Mouse (Mus musculus) myocyte (in vitro differentiated cells): ENCODE measurements around the gene Rassf4. TPM values are rescaled to one million over a fixed set of nuclear protein-coding genes. Genes with fewer than 3 reads are reported as not detected.
A peak's percentile ranks its signal among the peaks of the same experiment; 100 is the strongest.

Source experiments
- H3K27me3 ChIP-seq: one replicate; pipeline ENCODE4 v1.6.1; 2011; ENCODE audit not compliant: control insufficient read depth, insufficient read depth, insufficient read length
- H3K36me3 ChIP-seq: one replicate; pipeline ENCODE4 v1.6.1; 2011; ENCODE audit not compliant: control insufficient read depth, insufficient read depth
- H3K4me2 ChIP-seq: one replicate; pipeline ENCODE4 v1.6.1; 2011; ENCODE audit warnings: low read depth, control low read depth
- H3K4me3 ChIP-seq: one replicate; pipeline ENCODE4 v1.5.1; 2011; ENCODE audit warnings: mild to moderate bottlenecking, control low read depth, moderate library complexity
- H3K79me2 ChIP-seq: one replicate; pipeline ENCODE4 v1.6.1; 2011; ENCODE audit not compliant: control insufficient read depth, insufficient read depth
- H3ac ChIP-seq: one replicate; pipeline ENCODE4 v1.6.1; 2011; ENCODE audit not compliant: control insufficient read depth, insufficient read length
- CEBPB ChIP-seq: IDR thresholded peaks from 2 replicates; pipeline ENCODE4 v1.6.1; 2011; ENCODE audit warnings: mild to moderate bottlenecking, moderate library complexity; ENCODE audit not compliant: poor library complexity, insufficient read depth, severe bottlenecking
- E2F4 ChIP-seq: IDR thresholded peaks from one replicate; pipeline ENCODE4 v1.6.1; 2011; ENCODE audit warnings: mild to moderate bottlenecking, control low read depth, moderate library complexity; ENCODE audit not compliant: insufficient read depth
- MAX ChIP-seq: IDR thresholded peaks from one replicate; pipeline ENCODE4 v1.6.1; 2011; ENCODE audit warnings: low read depth, mild to moderate bottlenecking, control low read depth
- MYOD1 ChIP-seq, 3 experiments: IDR thresholded peaks; one replicate each; pipeline ENCODE4 v1.6.1; 2011; ENCODE audit warnings: control low read depth in 2 of 3, low read depth in 2 of 3, mild to moderate bottlenecking in 2 of 3, moderate library complexity in 1 of 3; ENCODE audit not compliant: insufficient read length in 2 of 3, control insufficient read depth in 1 of 3
- MYOG ChIP-seq, 3 experiments: IDR thresholded peaks; one replicate each; pipeline ENCODE4 v1.6.1; 2011; ENCODE audit warnings: control low read depth in 2 of 3, low read depth in 2 of 3, mild to moderate bottlenecking in 2 of 3; ENCODE audit not compliant: insufficient read length in 2 of 3, control insufficient read depth in 1 of 3, insufficient read depth in 1 of 3
- POLR2A ChIP-seq: IDR thresholded peaks from one replicate; pipeline ENCODE4 v1.6.1; 2011; ENCODE audit warnings: low read depth, mild to moderate bottlenecking, control low read depth, moderate library complexity; ENCODE audit not compliant: insufficient read length
- POLR2AphosphoS2 ChIP-seq: IDR thresholded peaks from one replicate; pipeline ENCODE4 v1.6.1; 2011; ENCODE audit warnings: low read depth, control low read depth; ENCODE audit not compliant: insufficient read length
- REST ChIP-seq: IDR thresholded peaks from one replicate; pipeline ENCODE4 v1.6.1; 2011; ENCODE audit warnings: mild to moderate bottlenecking, control low read depth, moderate library complexity; ENCODE audit not compliant: insufficient read depth, insufficient read length
- SRF ChIP-seq: IDR thresholded peaks from one replicate; pipeline ENCODE4 v1.6.1; 2011; ENCODE audit warnings: low read depth; ENCODE audit not compliant: control insufficient read depth, insufficient read length
- TCF12 ChIP-seq: IDR thresholded peaks from one replicate; pipeline ENCODE4 v1.6.1; 2011; ENCODE audit warnings: mild to moderate bottlenecking, control low read depth; ENCODE audit not compliant: poor library complexity, insufficient read depth, severe bottlenecking
- TCF3 ChIP-seq: IDR thresholded peaks from one replicate; pipeline ENCODE4 v1.6.1; 2011; ENCODE audit warnings: low read depth, control low read depth; ENCODE audit not compliant: insufficient read length
- USF1 ChIP-seq: IDR thresholded peaks from one replicate; pipeline ENCODE4 v1.6.1; 2011; ENCODE audit warnings: low read depth, mild to moderate bottlenecking, control low read depth, moderate library complexity
- polyA plus RNA-seq: library from polyadenylated mRNA; unstranded; fragments of >200 nt; fragmentation: generic; extraction: Trizol; gene quantifications from one replicate; pipeline ENCODE4 v1.2.1, GENCODE M21; 2012; ENCODE audit warnings: missing spikeins

The Rassf4 gene
- polyA plus RNA-seq, 1 experiment = 0.86 TPM

DNA sequence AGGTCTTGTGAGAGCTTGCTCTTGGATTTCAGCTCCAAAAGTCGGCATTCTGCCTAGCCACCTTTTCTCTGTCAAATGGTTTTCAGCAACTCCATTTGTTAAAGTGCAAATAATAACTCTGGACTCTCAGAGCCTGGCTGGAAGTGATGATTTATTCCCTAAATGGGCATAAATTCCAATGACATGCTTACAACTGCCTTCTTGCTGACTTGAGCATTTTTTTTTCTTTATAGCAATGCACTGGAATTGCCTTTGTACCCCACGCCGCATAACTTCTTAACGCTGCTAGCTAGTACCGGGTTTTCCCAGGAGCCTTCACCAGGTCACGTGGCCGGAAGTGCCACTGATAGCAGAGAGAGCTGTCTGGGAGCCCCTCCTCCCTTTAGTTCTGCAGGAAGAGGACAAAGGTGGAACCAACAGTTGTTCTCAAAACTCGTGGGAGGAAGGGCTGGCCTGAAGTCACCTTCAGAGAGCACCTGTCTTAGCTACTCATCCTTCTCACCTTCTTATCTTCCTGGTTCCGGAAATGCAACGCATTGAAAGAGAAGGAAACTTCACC lies 2.7 kb upstream of the Rassf4 start:
- H3K4me2 ChIP-seq = no peak overlapping the region
- no peaks in the 10 kb centered on the region for H3K79me2 ChIP-seq
- no peaks in the 10 kb centered on the region for H3K27me3 ChIP-seq
- H3K4me3 ChIP-seq = no peak overlapping the region
- no peak overlapping the region for H3ac ChIP-seq
- no peaks in the 10 kb centered on the region for H3K36me3 ChIP-seq
- no peak for TF ChIP-seq TCF3
- no peak for TF ChIP-seq POLR2AphosphoS2
- TF ChIP-seq MAX = no peak
- TF ChIP-seq SRF = no peak
- TF ChIP-seq MYOD1 (IDR thresholded peaks at IDR 0.05; ENCODE audit: control insufficient read depth in 1 of 3, insufficient read length in 2 of 3, low read depth in 2 of 3) = no peak
- no peak for TF ChIP-seq USF1
- TF ChIP-seq CEBPB = no peak
- no peak for TF ChIP-seq MYOG (IDR thresholded peaks at IDR 0.05; ENCODE audit: control insufficient read depth in 1 of 3, insufficient read depth in 1 of 3, insufficient read length in 2 of 3, low read depth in 2 of 3)

DNA sequence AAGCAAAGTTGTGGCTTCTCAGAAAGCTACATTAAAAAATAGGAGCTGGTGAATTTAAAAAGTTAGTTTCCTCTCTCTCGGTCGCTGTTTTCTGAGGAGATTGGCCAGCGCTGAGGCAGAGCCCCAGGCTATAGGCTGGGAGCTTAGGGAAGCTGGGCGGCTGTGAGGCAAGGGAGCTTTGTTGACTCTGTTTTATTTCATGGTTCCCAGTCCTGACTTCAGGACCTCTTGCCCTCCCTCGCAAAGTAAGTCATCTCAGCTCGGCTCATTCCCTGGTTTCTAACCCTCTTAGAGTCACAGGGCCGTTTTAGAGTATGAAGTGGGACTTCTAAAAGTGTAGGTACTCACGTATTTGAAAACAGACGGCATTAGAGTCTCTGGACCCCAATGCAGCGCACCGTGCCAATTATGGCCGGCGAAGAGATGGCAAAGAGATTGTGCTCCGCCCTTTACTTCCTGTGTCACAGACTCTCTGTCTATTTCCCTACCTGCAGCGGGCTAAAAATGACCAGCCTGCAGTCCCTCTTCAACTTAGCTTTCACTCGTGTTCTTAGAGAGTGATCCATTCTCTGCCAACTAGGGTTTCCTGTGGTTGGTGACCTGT lies 633 bp upstream of the Rassf4 start:
- H3K4me3 ChIP-seq = no peak overlapping the region
- no peaks in the 10 kb centered on the region for H3K36me3 ChIP-seq
- no peak overlapping the region for H3ac ChIP-seq
- no peaks in the 10 kb centered on the region for H3K79me2 ChIP-seq
- H3K27me3 ChIP-seq = no peaks in the 10 kb centered on the region
- TF ChIP-seq TCF3 (no peak), MYOG (IDR thresholded peaks at IDR 0.05; ENCODE audit: control insufficient read depth in 1 of 3, insufficient read depth in 1 of 3, insufficient read length in 2 of 3, low read depth in 2 of 3) (no peak), MAX (no peak), USF1 (no peak), TCF12 (no peak), POLR2AphosphoS2 (no peak), REST (no peak), MYOD1 (IDR thresholded peaks at IDR 0.05; ENCODE audit: control insufficient read depth in 1 of 3, insufficient read length in 2 of 3, low read depth in 2 of 3) (no peak), CEBPB (no peak), SRF (no peak), POLR2A (no peak), E2F4 (no peak)
- no peak overlapping the region for H3K4me2 ChIP-seq

DNA sequence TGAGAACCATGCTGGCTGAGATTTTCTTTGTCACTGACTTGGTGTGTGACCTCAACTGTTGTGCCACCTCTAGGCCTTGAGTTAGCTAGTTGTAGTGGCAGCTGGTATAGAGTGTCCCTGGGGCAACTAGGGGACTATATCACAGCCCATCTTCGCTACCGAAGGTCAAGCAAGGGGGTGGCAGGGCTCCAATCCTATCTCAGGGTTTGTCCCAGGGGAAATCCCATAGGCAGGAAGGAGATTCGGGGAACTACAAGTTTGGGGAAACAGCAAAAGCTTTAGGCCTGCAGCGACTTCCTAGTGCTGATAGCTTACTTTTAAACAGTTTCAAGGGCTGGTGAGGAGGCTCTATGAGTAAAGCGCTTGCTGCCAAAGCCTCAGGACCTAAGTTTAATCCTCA lies 1.4 kb downstream of the Rassf4 start:
- TF ChIP-seq MYOG (IDR thresholded peaks at IDR 0.05; ENCODE audit: control insufficient read depth in 1 of 3, insufficient read depth in 1 of 3, insufficient read length in 2 of 3, low read depth in 2 of 3) (no peak), TCF12 (no peak), USF1 (no peak), REST (no peak), CEBPB (no peak), E2F4 (no peak), POLR2AphosphoS2 (no peak), SRF (no peak), MAX (no peak), TCF3 (no peak), POLR2A (no peak)
- Histone ChIP-seq H3K4me2 (no peak overlapping the region), H3K36me3 (no peaks in the 10 kb centered on the region), H3K4me3 (no peak overlapping the region), H3K79me2 (no peaks in the 10 kb centered on the region), H3ac (no peak overlapping the region), H3K27me3 (no peaks in the 10 kb centered on the region)

DNA sequence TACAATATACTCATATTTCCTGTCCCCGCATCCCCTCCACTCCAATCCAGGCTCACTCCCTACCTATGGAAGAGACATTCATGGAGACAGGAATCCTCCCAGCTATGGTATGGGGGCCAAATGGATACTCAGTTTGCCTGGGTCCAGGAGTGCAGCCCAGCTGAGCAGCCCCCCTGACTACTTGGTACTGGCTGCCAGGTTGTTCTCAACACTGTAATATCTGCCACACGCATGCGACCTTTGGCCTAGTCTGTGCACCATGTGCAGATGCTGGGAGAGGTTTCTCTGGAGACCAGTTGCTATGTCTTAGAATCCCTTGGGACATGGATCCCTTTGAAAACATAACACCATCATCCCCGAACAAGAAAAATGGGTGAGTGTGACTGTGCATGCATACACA lies 2.0 kb downstream of the Rassf4 start:
- TF ChIP-seq MAX = no peak
- TF ChIP-seq POLR2A = no peak
- TF ChIP-seq TCF3 = no peak
- no peak for TF ChIP-seq CEBPB
- Histone ChIP-seq H3K36me3 (no peaks in the 10 kb centered on the region), H3ac (no peak overlapping the region), H3K4me2 (no peak overlapping the region), H3K27me3 (no peaks in the 10 kb centered on the region), H3K4me3 (no peak overlapping the region), H3K79me2 (no peaks in the 10 kb centered on the region)

DNA sequence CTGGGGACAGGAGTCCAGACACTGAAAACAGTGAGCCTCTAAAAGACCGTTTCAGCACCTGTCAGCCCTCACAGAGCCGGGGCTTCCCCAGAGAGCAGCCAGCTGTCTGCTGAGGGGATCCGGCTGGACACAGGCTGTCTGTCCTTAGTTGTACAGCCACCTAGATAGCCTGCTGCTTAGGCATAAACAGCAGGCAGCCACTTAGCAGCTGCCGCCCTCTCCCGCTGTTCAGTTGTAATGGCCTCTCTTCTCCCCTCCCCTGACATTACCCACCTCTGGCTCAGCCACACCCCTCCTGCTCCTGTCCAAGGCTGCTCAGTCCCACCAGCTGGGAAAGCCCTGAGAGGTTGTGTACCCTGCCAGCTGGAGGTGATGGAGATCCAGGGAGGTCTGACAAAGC lies 2.7 kb downstream of the Rassf4 start:
- Histone ChIP-seq H3K4me3 (no peak overlapping the region), H3K79me2 (no peaks in the 10 kb centered on the region), H3K4me2 (no peak overlapping the region)

More for the DNA sequence above, 2.7 kb downstream of the Rassf4 start:
- TF ChIP-seq POLR2A = no peak
- TF ChIP-seq MYOG (IDR thresholded peaks at IDR 0.05; ENCODE audit: control insufficient read depth in 1 of 3, insufficient read depth in 1 of 3, insufficient read length in 2 of 3, low read depth in 2 of 3) = peak; percentile 71 to 93 (median 86)
- TF ChIP-seq SRF = no peak
- TF ChIP-seq TCF12 = peak; percentile 64
- peak in 2 of 3 experiments; percentile 83 to 87 for TF ChIP-seq MYOD1 (IDR thresholded peaks at IDR 0.05; ENCODE audit: control insufficient read depth in 1 of 3, insufficient read length in 2 of 3, low read depth in 2 of 3)
- no peak for TF ChIP-seq E2F4
- TF ChIP-seq TCF3 = peak; percentile 38
- no peak for TF ChIP-seq POLR2AphosphoS2
- TF ChIP-seq USF1 = no peak
- no peak overlapping the region for H3ac ChIP-seq
- H3K27me3 ChIP-seq = no peaks in the 10 kb centered on the region
- no peaks in the 10 kb centered on the region for H3K36me3 ChIP-seq
